Mouse (Mus musculus) forebrain, embryonic 14.5 days (tissue): Measurements from ENCODE around the gene Cryba1. TPM values are rescaled to one million over a fixed set of nuclear protein-coding genes. Genes with fewer than 3 reads are reported as not detected.
"Not testable (repeated sequence)": the region's sequence is repeated elsewhere in the genome, so short reads cannot be mapped to it uniquely, and the experiment has no call there.

ENCODE experiments used
- ATAC-seq: fragments of 200-750 bp; cut with Nextera tagmentation; 2 replicates; pipeline ENCODE4 v1.8.0; 2017; ENCODE audit warnings: mild to moderate bottlenecking, moderate library complexity
- DNase-seq: peaks from one replicate; pipeline ENCODE4 v3.0.0-alpha.2; 2015; ENCODE audit warnings: low spot score
- H3K27ac ChIP-seq: fragments of 300-500 bp; sonication (generic); 2 replicates; pipeline ENCODE4 v1.5.1; 2014; ENCODE audit warnings: low read depth, mild to moderate bottlenecking, control low read depth, low read length, moderate library complexity
- H3K27me3 ChIP-seq: fragments of 300-500 bp; sonication (generic); replicated peaks from 2 replicates; pipeline ENCODE4 v1.6.1; 2014; ENCODE audit warnings: low read length, control low read depth, mixed read lengths; ENCODE audit not compliant: control insufficient read depth, insufficient read depth
- H3K36me3 ChIP-seq: fragments of 300-500 bp; sonication (generic); 2 replicates; pipeline ENCODE4 v1.6.1; 2014; ENCODE audit warnings: low read length, control low read depth; ENCODE audit not compliant: control insufficient read depth, insufficient read depth
- H3K4me1 ChIP-seq: fragments of 300-500 bp; sonication (generic); 2 replicates; pipeline ENCODE4 v1.6.1; 2014; ENCODE audit warnings: antibody characterized with exemption, low read length, control low read depth; ENCODE audit not compliant: control insufficient read depth, insufficient read depth
- H3K4me2 ChIP-seq: fragments of 300-500 bp; sonication (generic); 2 replicates; pipeline ENCODE4 v1.6.1; 2014; ENCODE audit warnings: mild to moderate bottlenecking, control low read depth, low read length
- H3K4me3 ChIP-seq: fragments of 300-500 bp; sonication (generic); 2 replicates; pipeline ENCODE4 v1.5.1; 2014; ENCODE audit warnings: low read depth, low read length, control low read depth
- H3K9ac ChIP-seq: fragments of 300-500 bp; sonication (generic); 2 replicates; pipeline ENCODE4 v1.6.1; 2014; ENCODE audit warnings: mild to moderate bottlenecking, low read length, control low read depth, moderate library complexity
- H3K9me3 ChIP-seq: fragments of 300-500 bp; sonication (generic); replicated peaks from 2 replicates; pipeline ENCODE4 v1.6.1; 2016; ENCODE audit warnings: low read length, control low read depth, mixed read lengths; ENCODE audit not compliant: control insufficient read depth
- WGBS: fragments of 180-500 bp; shearing (Covaris S2); extraction: QIAGEN DNeasy Blood & Tissue Kit; methylation state at CpG from one replicate; pipeline ENCODE4 v1.1.7; 2014; 5-methylcytosine and 5-hydroxymethylcytosine counted together
- polyA plus RNA-seq: library from polyadenylated mRNA; unstranded; fragments of >200 nt; fragmentation: Nextera tagmentation; extraction: Ambion mirVana; gene quantifications from 2 replicates; pipeline ENCODE4 v1.2.1, GENCODE M21; 2014

The Cryba1 gene
- polyA plus RNA-seq, 1 experiment from 2014 or later = 1.0 TPM

DNA sequence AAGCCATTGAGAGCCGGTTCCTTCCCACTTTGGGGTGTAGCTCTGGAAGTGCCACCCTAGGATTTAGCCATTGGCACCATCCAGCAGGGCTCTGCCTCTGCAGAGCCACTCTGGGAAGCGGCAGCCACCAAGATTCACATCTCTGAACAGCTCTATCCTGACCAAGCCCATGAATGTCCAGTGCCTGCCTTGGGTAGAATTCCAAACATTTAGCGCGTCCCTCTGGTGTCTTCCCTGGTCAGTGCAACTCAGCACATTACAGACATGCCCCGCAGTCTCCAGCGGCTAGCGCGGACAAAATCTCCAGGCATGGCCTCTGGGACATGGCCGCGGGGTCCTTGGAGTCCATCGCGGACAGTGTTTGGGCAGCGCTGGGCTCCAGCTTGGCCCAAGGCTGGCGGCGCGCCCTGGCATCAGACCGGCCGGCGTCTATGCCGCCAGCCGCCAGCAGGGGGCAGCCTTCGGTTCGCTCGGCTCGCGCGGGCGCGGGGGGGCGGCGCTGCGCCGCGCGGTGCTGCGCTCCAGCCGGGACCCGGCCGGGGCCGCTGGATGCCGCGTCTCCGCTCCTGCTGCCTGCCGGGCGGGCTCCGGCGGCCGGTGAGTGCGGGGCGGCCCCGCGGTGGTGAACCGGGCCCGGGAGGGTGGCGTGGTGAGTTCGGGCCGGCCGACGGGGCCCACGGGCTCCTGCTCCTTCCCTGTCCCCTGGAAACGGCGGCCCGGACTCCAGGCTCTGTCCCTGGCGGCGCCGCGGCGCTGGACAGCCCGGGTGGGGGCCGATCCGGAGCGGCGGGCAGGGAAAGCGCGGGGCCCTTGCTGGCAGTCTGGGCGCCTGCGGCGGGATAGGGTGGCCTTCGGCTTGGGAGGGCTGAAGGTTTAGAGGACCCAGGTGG lies 37.9 kb upstream of the Cryba1 start, which contains the start of gene Myo18a:
TSS of gene Myo18a (plus strand) at position 464 of the 890 bp plus-strand sequence.
- Histone ChIP-seq H3K36me3 (no peaks in the 10 kb centered on the region), H3K27me3 (0 out of 2 replicates have a peak, but pooled peaks cover 2% of the 10 kb centered on the region), H3K4me1 (peaks cover 34% of the 10 kb centered on the region), H3K4me3 (peak within 1 kb of the TSS; percentile 95), H3K9me3 (no peaks in the 10 kb centered on the region), H3K27ac (peak within 1 kb of the TSS; percentile 94), H3K9ac (peak within 1 kb of the TSS; percentile 99), H3K4me2 (peak within 1 kb of the TSS; percentile 92)
- ATAC-seq (peak; percentile 90), DNase-seq (peak; percentile 84)
- 2% methylated on average over 73 of the region's 79 CpGs for WGBS

DNA sequence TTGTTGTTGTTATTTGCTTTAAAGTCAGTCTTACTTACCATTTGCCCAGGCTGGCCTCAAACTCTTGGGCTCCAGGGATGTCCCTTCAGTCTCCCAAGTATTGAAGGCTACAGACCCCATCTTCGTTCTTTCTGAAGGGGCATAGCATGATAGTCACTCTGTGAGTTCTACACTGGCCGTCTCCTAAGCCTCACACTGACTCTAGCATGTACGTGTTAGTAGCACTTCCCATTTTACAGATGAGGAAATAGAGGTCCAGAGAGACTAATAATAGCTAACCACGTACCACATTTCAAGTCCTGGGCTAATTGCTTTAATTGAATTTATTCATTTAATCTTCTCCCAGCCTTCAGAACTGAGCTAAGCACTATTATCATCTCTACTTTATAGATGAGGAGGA lies 34.9 kb upstream of the Cryba1 start:
- Histone ChIP-seq H3K9ac (no peak overlapping the region), H3K4me1 (peaks cover 16% of the 10 kb centered on the region), H3K4me2 (no peak overlapping the region), H3K27me3 (0 out of 2 replicates have a peak, but pooled peaks cover 2% of the 10 kb centered on the region), H3K9me3 (no peaks in the 10 kb centered on the region), H3K36me3 (no peaks in the 10 kb centered on the region), H3K27ac (no peak overlapping the region), H3K4me3 (no peak overlapping the region)
- ATAC-seq (no peak), DNase-seq (no peak)
- WGBS = 85% methylated on average over 4 of the region's 4 CpGs

DNA sequence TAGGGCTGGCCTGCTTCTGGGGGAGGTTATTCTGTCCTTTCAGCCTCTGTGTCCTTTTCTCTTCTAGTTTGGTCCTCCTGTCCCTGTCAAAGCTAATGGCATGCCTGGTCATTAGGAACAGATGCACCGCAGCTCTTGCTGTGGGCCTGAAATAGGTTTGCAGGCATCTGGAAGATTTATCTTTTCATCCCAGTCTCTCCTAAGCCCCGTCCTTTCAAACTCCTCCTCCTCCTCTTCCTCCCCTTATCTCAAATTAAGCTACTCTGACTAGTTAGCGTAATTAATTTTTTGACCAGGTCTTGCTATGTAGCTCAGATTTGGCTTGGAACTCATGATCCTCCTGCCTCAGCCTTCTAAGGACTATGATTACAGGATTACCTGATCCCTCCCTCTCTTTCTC lies 28.4 kb upstream of the Cryba1 start:
- H3K27me3 ChIP-seq = no peaks in the 10 kb centered on the region
- no peak overlapping the region for H3K27ac ChIP-seq
- no peaks in the 10 kb centered on the region for H3K9me3 ChIP-seq
- H3K9ac ChIP-seq = no peak overlapping the region
- no peak overlapping the region for H3K4me3 ChIP-seq
- no peaks in the 10 kb centered on the region for H3K36me3 ChIP-seq
- DNase-seq = no peak
- 78% methylated on average over 3 of the region's 3 CpGs for WGBS
- ATAC-seq = no peak
- H3K4me2 ChIP-seq = no peak overlapping the region
- no peaks in the 10 kb centered on the region for H3K4me1 ChIP-seq

DNA sequence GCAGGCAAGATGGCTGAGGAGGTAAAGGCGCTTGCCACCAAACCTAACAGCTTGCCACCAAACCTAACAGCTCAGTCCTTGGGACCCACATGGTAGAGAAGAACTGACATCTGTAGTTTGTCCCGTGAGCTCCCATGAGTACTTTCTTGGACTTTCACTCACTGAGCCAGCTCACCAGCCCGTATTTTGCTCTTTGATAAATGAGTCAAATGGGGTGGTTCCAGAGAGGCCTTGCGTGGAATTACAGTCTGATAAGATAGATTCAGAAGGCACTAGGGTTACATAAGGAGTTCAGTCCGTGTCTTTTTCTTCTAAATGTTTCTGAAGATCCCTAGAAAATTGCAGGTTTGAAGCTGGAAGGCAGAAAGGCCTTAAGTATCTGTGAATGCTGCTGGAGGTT lies 27.4 kb upstream of the Cryba1 start:
- DNase-seq (no peak), ATAC-seq (no peak)
- no peaks in the 10 kb centered on the region for H3K9me3 ChIP-seq
- no peaks in the 10 kb centered on the region for H3K4me1 ChIP-seq
- H3K9ac ChIP-seq = no peak overlapping the region
- no peaks in the 10 kb centered on the region for H3K36me3 ChIP-seq
- H3K27me3 ChIP-seq = no peaks in the 10 kb centered on the region
- H3K4me2 ChIP-seq = no peak overlapping the region
- H3K27ac ChIP-seq = no peak overlapping the region
- WGBS = 80% methylated on average over 5 of the region's 5 CpGs
- H3K4me3 ChIP-seq = no peak overlapping the region

- H3K27ac ChIP-seq = no peak overlapping the region
- ATAC-seq = no peak
- H3K36me3 ChIP-seq = no peaks in the 10 kb centered on the region
- no peaks in the 10 kb centered on the region for H3K4me1 ChIP-seq
- no peaks in the 10 kb centered on the region for H3K9me3 ChIP-seq
- no peak overlapping the region for H3K4me3 ChIP-seq
- H3K9ac ChIP-seq = no peak overlapping the region
- no peaks in the 10 kb centered on the region for H3K27me3 ChIP-seq
- H3K4me2 ChIP-seq = no peak overlapping the region
- no peak for DNase-seq
- 82% methylated on average over 5 of the region's 5 CpGs for WGBS
Measured at GRCm38 (mm10) chr11:77748996-77749395, 23.9 kb upstream of the Cryba1 start.

DNA sequence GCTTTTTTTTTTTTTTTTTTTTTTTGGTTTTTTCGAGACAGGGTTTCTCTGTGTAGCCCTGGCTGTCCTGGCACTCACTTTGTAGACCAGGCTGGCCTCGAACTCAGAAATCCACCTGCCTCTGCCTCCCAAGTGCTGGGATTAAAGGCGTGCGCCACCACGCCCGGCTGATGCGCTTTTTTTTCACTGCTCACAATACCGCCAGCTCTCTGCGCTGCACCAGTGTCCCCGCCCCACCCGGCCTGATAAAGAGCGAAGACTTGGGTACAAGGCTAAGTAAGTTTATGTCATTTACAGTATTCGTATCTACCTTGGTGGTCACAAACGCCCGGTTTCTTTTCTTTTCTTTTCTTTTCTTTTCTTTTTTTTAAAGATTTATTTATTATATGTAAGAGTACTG lies 22.0 kb upstream of the Cryba1 start:
- 96% methylated on average over 13 of the region's 15 CpGs for WGBS
- not testable (repeated sequence) for H3K27me3 ChIP-seq, H3K9me3 ChIP-seq, H3K4me3 ChIP-seq, H3K4me1 ChIP-seq, H3K9ac ChIP-seq, DNase-seq, H3K4me2 ChIP-seq, ATAC-seq, H3K36me3 ChIP-seq, H3K27ac ChIP-seq

DNA sequence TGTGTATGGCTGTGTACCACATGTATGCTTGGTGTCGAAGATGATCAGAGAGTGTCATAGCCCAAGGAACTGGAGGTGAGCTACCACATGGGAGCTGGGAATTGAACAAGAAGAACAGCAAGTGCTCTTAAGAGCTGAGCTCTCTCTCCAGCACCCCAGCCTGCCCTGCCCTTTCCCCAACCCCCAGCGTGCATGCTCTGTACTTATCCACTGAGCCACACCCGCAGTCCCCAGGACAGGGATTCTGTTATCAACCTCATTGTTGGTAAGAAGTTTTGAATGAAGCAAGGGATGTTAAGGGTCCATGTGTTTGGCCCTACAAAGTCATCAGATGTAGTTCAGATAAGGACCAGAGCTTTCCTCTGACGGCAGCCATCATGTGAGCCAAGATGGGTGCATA lies 21.6 kb upstream of the Cryba1 start:
- Histone ChIP-seq H3K27me3 (no peaks in the 10 kb centered on the region), H3K36me3 (no peaks in the 10 kb centered on the region), H3K9me3 (no peaks in the 10 kb centered on the region), H3K27ac (no peak overlapping the region), H3K4me2 (no peak overlapping the region), H3K9ac (no peak overlapping the region), H3K4me3 (no peak overlapping the region), H3K4me1 (no peaks in the 10 kb centered on the region)
- no peak for DNase-seq
- no peak for ATAC-seq
- WGBS = 92% methylated on average over 4 of the region's 4 CpGs

- Histone ChIP-seq H3K9ac (no peak overlapping the region), H3K4me1 (no peaks in the 10 kb centered on the region), H3K27me3 (no peaks in the 10 kb centered on the region), H3K27ac (no peak overlapping the region), H3K4me3 (no peak overlapping the region), H3K9me3 (no peaks in the 10 kb centered on the region), H3K4me2 (no peak overlapping the region), H3K36me3 (no peaks in the 10 kb centered on the region)
- ATAC-seq (no peak), DNase-seq (no peak)
- whole genome bisulfite sequencing = 33% methylated on average over 6 of the region's 6 CpGs
Measured at GRCm38 (mm10) chr11:77743966-77744365, 18.9 kb upstream of the Cryba1 start.

DNA sequence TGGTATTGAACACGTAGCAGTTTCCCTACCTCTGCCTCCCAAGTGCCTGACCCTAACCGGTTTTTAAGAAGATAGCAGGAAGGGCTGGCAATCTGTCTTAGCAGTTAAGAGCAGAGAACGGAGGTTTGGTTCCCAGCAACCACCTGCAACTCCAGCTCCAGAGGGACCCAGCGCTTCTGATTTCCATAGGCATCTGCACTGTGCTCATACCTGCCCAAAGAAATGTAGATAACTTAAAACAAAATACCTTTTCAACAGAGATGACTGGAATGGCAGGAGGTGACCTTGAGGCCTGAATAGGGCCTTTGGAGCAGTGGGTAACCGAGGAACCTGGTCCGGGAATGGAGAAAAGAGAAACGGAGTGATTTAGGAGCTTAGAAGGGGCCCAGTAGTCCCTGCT lies 13.5 kb upstream of the Cryba1 start:
- Histone ChIP-seq H3K4me1 (no peaks in the 10 kb centered on the region), H3K4me2 (no peak overlapping the region), H3K9ac (no peak overlapping the region), H3K4me3 (no peak overlapping the region), H3K27me3 (no peaks in the 10 kb centered on the region), H3K9me3 (no peaks in the 10 kb centered on the region), H3K36me3 (no peaks in the 10 kb centered on the region), H3K27ac (no peak overlapping the region)
- DNase-seq (no peak), ATAC-seq (no peak)
- 46% methylated on average over 7 of the region's 7 CpGs for WGBS
